Mouse (Mus musculus): Measurements from ENCODE around the gene Ccdc33. TPM values are rescaled to one million over a fixed set of nuclear protein-coding genes. Genes with fewer than 3 reads are reported as not detected.

Gene Ccdc33
- total and polyA plus RNA-seq, 2 experiments from 2014 or later: not detected

- Histone ChIP-seq H3K4me3 (ENCODE audit: low read depth, low read length) (no peak overlapping the region), H3K4me2 (ENCODE audit: low read depth, low read length) (no peak overlapping the region), H3K27me3 (ENCODE audit: control insufficient read depth, insufficient read depth, low read length) (peaks cover 5% of the 10 kb centered on the region), H3K27ac (ENCODE audit: low read depth) (no peak overlapping the region), H3K36me3 (replicated peaks; ENCODE audit: control insufficient read depth, insufficient read depth, low read length) (no peaks in the 10 kb centered on the region), H3K9ac (replicated peaks; ENCODE audit: low read depth, low read length) (no peak overlapping the region), H3K4me1 (ENCODE audit: control insufficient read depth, insufficient read depth) (0 out of 2 replicates have a peak, but pooled peaks cover 5% of the 10 kb centered on the region), H3K9me3 (replicated peaks; ENCODE audit: control insufficient read depth, low read length) (no peaks in the 10 kb centered on the region)
- DNase-seq (ENCODE audit: low spot score): no peak
- peak; percentile 20; the same call in 1 of the 2 replicates for ATAC-seq (ENCODE audit: insufficient read depth, low read depth)
- TF ChIP-seq EP300 (IDR thresholded peaks at IDR 0.05; ENCODE audit: low read depth): no peak
- no peak for TF ChIP-seq CTCF (IDR thresholded peaks at IDR 0.05; ENCODE audit: low read depth)
- 47% methylated on average over 4 of the region's 4 CpGs for WGBS
Observed at GRCm38 (mm10) chr9:58091623-58092425, 26.8 kb downstream of the Ccdc33 start.

DNA sequence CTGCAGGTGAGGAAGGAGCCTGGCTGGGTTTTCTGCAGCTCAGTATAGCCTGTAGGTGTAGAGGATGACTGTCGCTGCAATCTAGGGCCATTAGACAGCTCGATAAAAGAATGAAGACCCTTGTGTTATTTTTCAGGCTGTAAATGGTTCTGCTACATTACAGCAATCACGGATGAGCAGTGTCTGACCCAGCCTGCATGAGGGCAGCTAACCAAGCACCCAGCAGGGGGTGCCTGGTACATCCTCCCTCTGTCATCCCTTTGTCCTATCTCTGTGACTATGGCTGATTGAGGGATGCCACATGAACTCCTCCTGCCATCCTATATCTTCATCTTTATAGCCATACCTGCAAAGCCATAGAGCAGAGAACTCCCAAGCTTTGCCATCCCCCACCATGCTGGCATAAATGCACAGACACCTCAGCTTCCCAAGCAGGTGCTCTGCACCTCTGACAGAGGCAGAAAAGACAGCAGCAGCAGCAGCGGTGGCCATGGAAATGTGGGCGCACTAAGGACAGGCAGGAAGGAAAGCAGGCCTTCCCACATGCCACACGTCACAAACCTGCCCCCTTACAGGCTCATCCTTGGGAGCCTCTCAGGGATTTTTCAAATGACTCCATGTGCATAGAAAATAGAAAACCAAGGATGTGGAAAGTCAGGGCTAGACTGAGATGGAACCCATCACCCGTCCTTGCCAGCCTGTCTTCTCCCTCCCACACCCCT, 31.2 kb downstream of the Ccdc33 start:
- 61% methylated on average over 7 of the region's 7 CpGs for WGBS
- no peak overlapping the region for H3K27ac ChIP-seq (ENCODE audit: low read depth)
- ATAC-seq (ENCODE audit: insufficient read depth, low read depth): no peak
- H3K9me3 ChIP-seq (replicated peaks; ENCODE audit: control insufficient read depth, low read length): no peaks in the 10 kb centered on the region
- no peak for TF ChIP-seq CTCF (IDR thresholded peaks at IDR 0.05; ENCODE audit: low read depth)
- no peak for TF ChIP-seq EP300 (IDR thresholded peaks at IDR 0.05; ENCODE audit: low read depth)
- H3K36me3 ChIP-seq (replicated peaks; ENCODE audit: control insufficient read depth, insufficient read depth, low read length): no peaks in the 10 kb centered on the region
- H3K9ac ChIP-seq (replicated peaks; ENCODE audit: low read depth, low read length): no peak overlapping the region
- DNase-seq (ENCODE audit: low spot score): no peak
- H3K4me2 ChIP-seq (ENCODE audit: low read depth, low read length): no peak overlapping the region
- H3K27me3 ChIP-seq (ENCODE audit: control insufficient read depth, insufficient read depth, low read length): peaks cover 21% of the 10 kb centered on the region
- no peak overlapping the region for H3K4me3 ChIP-seq (ENCODE audit: low read depth, low read length)
- peaks cover 5% of the 10 kb centered on the region; the same call in 1 of the 2 replicates for H3K4me1 ChIP-seq (ENCODE audit: control insufficient read depth, insufficient read depth)

DNA sequence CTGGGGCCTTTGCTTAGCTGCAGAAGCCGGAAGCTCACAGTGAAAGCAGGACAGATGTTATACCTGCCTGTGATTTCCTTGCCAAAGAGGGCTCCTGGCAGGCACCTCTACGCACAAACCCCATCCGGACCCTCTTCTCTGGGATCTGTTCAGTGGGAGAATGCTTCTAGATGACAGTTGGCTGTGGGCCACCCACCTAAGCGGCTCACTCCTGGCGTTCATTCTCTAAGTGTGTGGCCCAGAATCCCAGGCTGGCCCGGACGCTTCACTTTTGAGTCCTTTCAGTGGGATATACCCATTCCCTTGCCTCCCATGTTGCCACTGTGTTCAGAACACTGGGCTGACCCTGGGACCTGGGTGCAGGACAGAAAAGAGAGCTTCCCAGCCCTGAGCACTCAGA, 31.8 kb downstream of the Ccdc33 start:
- Histone ChIP-seq H3K27ac (ENCODE audit: low read depth) (no peak overlapping the region), H3K27me3 (ENCODE audit: control insufficient read depth, insufficient read depth, low read length) (peaks cover 21% of the 10 kb centered on the region), H3K9ac (replicated peaks; ENCODE audit: low read depth, low read length) (no peak overlapping the region), H3K4me3 (ENCODE audit: low read depth, low read length) (no peak overlapping the region), H3K9me3 (replicated peaks; ENCODE audit: control insufficient read depth, low read length) (no peaks in the 10 kb centered on the region), H3K4me1 (ENCODE audit: control insufficient read depth, insufficient read depth) (no peaks in the 10 kb centered on the region; the same call in 1 of the 2 replicates), H3K4me2 (ENCODE audit: low read depth, low read length) (no peak overlapping the region), H3K36me3 (replicated peaks; ENCODE audit: control insufficient read depth, insufficient read depth, low read length) (no peaks in the 10 kb centered on the region)
- no peak for ATAC-seq (ENCODE audit: insufficient read depth, low read depth)
- 71% methylated on average over 7 of the region's 7 CpGs for WGBS
- no peak for TF ChIP-seq CTCF (IDR thresholded peaks at IDR 0.05; ENCODE audit: low read depth)
- TF ChIP-seq EP300 (IDR thresholded peaks at IDR 0.05; ENCODE audit: low read depth): no peak
- DNase-seq (ENCODE audit: low spot score): no peak

GRCm38 (mm10) chr9:58086203-58086602, 32.4 kb downstream of the Ccdc33 start:
- no peak overlapping the region for H3K4me2 ChIP-seq (ENCODE audit: low read depth, low read length)
- DNase-seq (ENCODE audit: low spot score): no peak
- peaks cover 21% of the 10 kb centered on the region for H3K27me3 ChIP-seq (ENCODE audit: control insufficient read depth, insufficient read depth, low read length)
- no peaks in the 10 kb centered on the region for H3K9me3 ChIP-seq (replicated peaks; ENCODE audit: control insufficient read depth, low read length)
- WGBS: 42% methylated on average over 9 of the region's 9 CpGs
- no peak overlapping the region for H3K27ac ChIP-seq (ENCODE audit: low read depth)
- no peaks in the 10 kb centered on the region; the same call in 1 of the 2 replicates for H3K4me1 ChIP-seq (ENCODE audit: control insufficient read depth, insufficient read depth)
- TF ChIP-seq CTCF (IDR thresholded peaks at IDR 0.05; ENCODE audit: low read depth) (no peak), EP300 (IDR thresholded peaks at IDR 0.05; ENCODE audit: low read depth) (no peak)
- no peaks in the 10 kb centered on the region for H3K36me3 ChIP-seq (replicated peaks; ENCODE audit: control insufficient read depth, insufficient read depth, low read length)
- no peak overlapping the region for H3K9ac ChIP-seq (replicated peaks; ENCODE audit: low read depth, low read length)
- no peak overlapping the region for H3K4me3 ChIP-seq (ENCODE audit: low read depth, low read length)
- no peak for ATAC-seq (ENCODE audit: insufficient read depth, low read depth)

DNA sequence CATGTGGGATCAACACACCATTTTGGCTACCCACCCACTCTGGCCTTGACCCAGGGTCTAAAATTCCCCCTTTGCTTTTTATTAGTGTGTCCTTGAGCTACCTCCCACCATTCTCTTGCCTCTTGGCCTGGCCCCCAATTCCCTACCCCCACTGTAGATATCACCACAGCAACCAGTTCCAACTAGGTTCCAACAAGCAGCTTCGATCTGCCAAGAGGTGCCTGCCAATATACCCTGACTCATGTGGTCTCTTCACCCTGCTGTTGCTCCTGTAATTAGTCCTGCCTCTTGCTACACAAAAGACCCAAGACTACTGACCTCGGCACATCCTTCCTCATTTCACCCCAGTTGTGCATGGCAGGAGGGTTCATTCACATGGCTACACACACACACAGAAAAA, 33.5 kb downstream of the Ccdc33 start:
- ATAC-seq (ENCODE audit: insufficient read depth, low read depth): no peak
- Histone ChIP-seq H3K4me2 (ENCODE audit: low read depth, low read length) (no peak overlapping the region), H3K4me1 (ENCODE audit: control insufficient read depth, insufficient read depth) (no peaks in the 10 kb centered on the region; the same call in 1 of the 2 replicates), H3K27ac (ENCODE audit: low read depth) (no peak overlapping the region), H3K9ac (replicated peaks; ENCODE audit: low read depth, low read length) (no peak overlapping the region), H3K36me3 (replicated peaks; ENCODE audit: control insufficient read depth, insufficient read depth, low read length) (no peaks in the 10 kb centered on the region), H3K27me3 (ENCODE audit: control insufficient read depth, insufficient read depth, low read length) (peaks cover 21% of the 10 kb centered on the region), H3K9me3 (replicated peaks; ENCODE audit: control insufficient read depth, low read length) (no peaks in the 10 kb centered on the region), H3K4me3 (ENCODE audit: low read depth, low read length) (no peak overlapping the region)
- WGBS: 17% methylated on average over 2 of the region's 2 CpGs
- TF ChIP-seq CTCF (IDR thresholded peaks at IDR 0.05; ENCODE audit: low read depth): no peak
- TF ChIP-seq EP300 (IDR thresholded peaks at IDR 0.05; ENCODE audit: low read depth): no peak
- no peak for DNase-seq (ENCODE audit: low spot score)

All from heart, postnatal 0 days (tissue).